Mouse (Mus musculus) embryo, embryonic 10 days (tissue): ENCODE data around the gene Dgkq.
A peak's percentile ranks its signal among the peaks of the same experiment; 100 is the strongest.
"Not testable (repeated sequence)": the region's sequence is repeated elsewhere in the genome, so short reads cannot be mapped to it uniquely, and the experiment has no call there.

Experiments used
- DNase-seq: peaks from one replicate; pipeline ENCODE4 v3.0.0-alpha.2; 2015; ENCODE audit warnings: low spot score

Dgkq gene

GRCm38 (mm10) chr5:108655381-108655780 lies 14.1 kb downstream of the Dgkq start:
- no peak for DNase-seq

GRCm38 (mm10) chr5:108654444-108654990 lies 15.0 kb downstream of the Dgkq start:
- DNase-seq = no peak

GRCm38 (mm10) chr5:108653341-108653740 lies 16.1 kb downstream of the Dgkq start:
- DNase-seq = no peak

GRCm38 (mm10) chr5:108651823-108652222 lies 17.6 kb downstream of the Dgkq start:
- DNase-seq = peak; percentile 70

- DNase-seq = no peak
These were observed 18.2 kb downstream of the Dgkq start for GRCm38 (mm10) chr5:108651136-108651720.

GRCm38 (mm10) chr5:108650341-108650740 lies 19.1 kb downstream of the Dgkq start:
- no peak for DNase-seq

GRCm38 (mm10) chr5:108648937-108649576 lies 20.4 kb downstream of the Dgkq start:
- no peak for DNase-seq

- no peak for DNase-seq
These were observed 21.5 kb downstream of the Dgkq start for GRCm38 (mm10) chr5:108647820-108648465.

GRCm38 (mm10) chr5:108647311-108647710 lies 22.2 kb downstream of the Dgkq start:
- DNase-seq = no peak

GRCm38 (mm10) chr5:108646343-108646660 lies 23.2 kb downstream of the Dgkq start:
- DNase-seq = no peak

GRCm38 (mm10) chr5:108645651-108646342 lies 23.7 kb downstream of the Dgkq start:
- no peak for DNase-seq

- no peak for DNase-seq
These were observed 25.8 kb downstream of the Dgkq start for GRCm38 (mm10) chr5:108643674-108644073.

GRCm38 (mm10) chr5:108636172-108636571 lies 33.3 kb downstream of the Dgkq start:
- no peak for DNase-seq

GRCm38 (mm10) chr5:108634088-108634487 lies 35.4 kb downstream of the Dgkq start:
- DNase-seq = not testable (repeated sequence)

GRCm38 (mm10) chr5:108633676-108634075 lies 35.8 kb downstream of the Dgkq start:
- DNase-seq = no peak

GRCm38 (mm10) chr5:108629634-108630483 lies 39.6 kb downstream of the Dgkq start, which contains the start of the genes Gak and Tmem175:
Gene Gak, minus strand, starts transcription at chr5:108629755.
Gene Tmem175, plus strand, starts transcription at chr5:108629770.
- peak; percentile 99 for DNase-seq

GRCm38 (mm10) chr5:108628891-108629633 lies 40.4 kb downstream of the Dgkq start:
- no peak for DNase-seq

- DNase-seq = no peak
These were observed 43.3 kb downstream of the Dgkq start for GRCm38 (mm10) chr5:108626050-108626660.

- DNase-seq = no peak
These were observed 47.6 kb downstream of the Dgkq start for GRCm38 (mm10) chr5:108621870-108622269.

GRCm38 (mm10) chr5:108610426-108610825 lies 59.0 kb downstream of the Dgkq start:
- DNase-seq = no peak
